Mouse (Mus musculus) midbrain, postnatal 0 days (tissue): Measurements from ENCODE around the gene Stam. TPM values are rescaled to one million over a fixed set of nuclear protein-coding genes. Genes with fewer than 3 reads are reported as not detected.

Experiments
- ATAC-seq: fragments of 200-750 bp; cut with Nextera tagmentation; 2 replicates; pipeline ENCODE4 v1.8.0; 2017; ENCODE audit warnings: moderate number of reproducible peaks, mild to moderate bottlenecking, moderate TSS enrichment, moderate library complexity; ENCODE audit not compliant: low FRiP score
- DNase-seq: peaks from one replicate; pipeline ENCODE4 v3.0.0-alpha.2; 2015; ENCODE audit warnings: low spot score
- H3K27ac ChIP-seq: fragments of 300-500 bp; sonication (generic); 2 replicates; pipeline ENCODE4 v1.5.1; 2014; ENCODE audit warnings: low read depth, mild to moderate bottlenecking, low read length, mixed read lengths
- H3K27me3 ChIP-seq: fragments of 300-500 bp; sonication (generic); 2 replicates; pipeline ENCODE4 v1.6.1; 2014; ENCODE audit warnings: low read length, control low read depth, mixed read lengths; ENCODE audit not compliant: insufficient read depth
- H3K36me3 ChIP-seq: fragments of 300-500 bp; sonication (generic); 2 replicates; pipeline ENCODE4 v1.6.1; 2014; ENCODE audit warnings: low read length, control low read depth, mixed read lengths; ENCODE audit not compliant: insufficient read depth
- H3K4me1 ChIP-seq: fragments of 300-500 bp; sonication (generic); 2 replicates; pipeline ENCODE4 v1.6.1; 2014; ENCODE audit warnings: mild to moderate bottlenecking, control low read depth, antibody characterized with exemption, low read length, mixed read lengths; ENCODE audit not compliant: insufficient read depth
- H3K4me2 ChIP-seq: fragments of 300-500 bp; sonication (generic); 2 replicates; pipeline ENCODE4 v1.6.1; 2014; ENCODE audit warnings: low read depth, mild to moderate bottlenecking, low read length, mixed read lengths; ENCODE audit not compliant: poor library complexity, severe bottlenecking
- H3K4me3 ChIP-seq: fragments of 300-500 bp; sonication (generic); 2 replicates; pipeline ENCODE4 v1.5.1; 2014; ENCODE audit warnings: low read depth, mild to moderate bottlenecking, low read length, moderate library complexity
- H3K9ac ChIP-seq: fragments of 300-500 bp; sonication (generic); replicated peaks from 2 replicates; pipeline ENCODE4 v1.6.1; 2014; ENCODE audit warnings: mild to moderate bottlenecking, low read length, moderate library complexity, mixed read lengths; ENCODE audit not compliant: poor library complexity, severe bottlenecking
- H3K9me3 ChIP-seq: fragments of 300-500 bp; sonication (generic); 2 replicates; pipeline ENCODE4 v1.6.1; 2016; ENCODE audit warnings: low read length, control low read depth
- CTCF ChIP-seq: IDR thresholded peaks from 2 replicates; pipeline ENCODE4 v1.5.1; 2016; ENCODE audit warnings: antibody characterized with exemption, mild to moderate bottlenecking
- WGBS: fragments of 180-500 bp; shearing (Covaris S2); extraction: QIAGEN DNeasy Blood & Tissue Kit; methylation state at CpG from one replicate; pipeline ENCODE4 v1.1.7; 2014; 5-methylcytosine and 5-hydroxymethylcytosine counted together
- polyA plus RNA-seq: library from polyadenylated mRNA; unstranded; fragments of >200 nt; fragmentation: Nextera tagmentation; extraction: Ambion mirVana; gene quantifications from 2 replicates; pipeline ENCODE4 v1.2.1, GENCODE M21; 2015
- total RNA-seq: library from RNA; depleted of rRNA; stranded (reverse); fragments of >200 nt; gene quantifications from 2 replicates; pipeline ENCODE4 v1.2.3, GENCODE M21; 2014

Stam gene
- total and polyA plus RNA-seq, 2 experiments from 2014 or later = 93.8 to 104 TPM

DNA sequence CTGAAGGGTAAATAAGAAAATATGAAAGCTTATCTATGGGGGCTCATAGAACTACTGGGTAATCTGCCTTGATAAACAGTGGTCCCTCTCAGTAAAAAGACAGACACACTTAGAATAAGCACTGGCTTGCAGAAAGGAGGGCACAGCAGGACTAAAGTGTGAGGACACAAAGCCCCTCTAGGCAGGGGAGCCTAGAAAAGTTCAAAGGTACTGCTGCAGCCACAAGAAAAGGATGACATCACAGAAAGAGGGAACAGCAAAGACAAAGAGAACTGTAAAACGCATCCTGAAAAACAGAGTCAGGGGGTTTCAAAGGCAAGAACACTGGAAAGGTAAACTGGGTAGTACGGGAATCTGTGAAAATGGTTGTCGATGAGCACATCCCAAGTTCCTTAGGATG lies 20.3 kb upstream of the Stam start:
- H3K9me3 ChIP-seq = no peaks in the 10 kb centered on the region
- H3K36me3 ChIP-seq = no peaks in the 10 kb centered on the region
- H3K27me3 ChIP-seq = no peaks in the 10 kb centered on the region
- H3K27ac ChIP-seq = no peak overlapping the region
- no peak overlapping the region for H3K4me3 ChIP-seq
- WGBS = 42% methylated on average over 3 of the region's 3 CpGs
- H3K4me2 ChIP-seq = no peak overlapping the region; the same call in 1 of the 2 replicates
- H3K9ac ChIP-seq = no peak overlapping the region
- TF ChIP-seq CTCF = no peak
- ATAC-seq (no peak), DNase-seq (no peak)
- H3K4me1 ChIP-seq = no peaks in the 10 kb centered on the region

DNA sequence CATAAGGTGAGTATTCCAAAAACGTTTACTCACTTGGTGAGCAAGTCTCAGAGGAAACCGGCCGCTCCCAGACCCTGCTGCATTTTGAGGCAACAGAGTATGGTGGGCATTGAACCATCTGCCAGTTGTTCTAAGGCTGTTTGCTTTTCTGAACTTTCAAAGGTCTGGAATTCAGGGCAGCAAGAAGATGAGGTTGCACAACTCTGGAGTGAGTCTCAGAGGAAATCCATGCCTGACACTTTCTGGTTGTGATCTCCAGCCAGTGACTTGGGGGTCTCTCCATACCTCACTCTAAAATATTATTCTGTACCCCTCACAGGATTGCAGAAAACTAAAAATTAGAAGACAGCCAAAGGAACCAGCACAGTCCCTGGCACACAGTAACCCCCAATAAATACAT lies 19.7 kb upstream of the Stam start:
- H3K4me3 ChIP-seq = peak overlapping the region; percentile 75; the same call in 1 of the 2 replicates
- H3K27me3 ChIP-seq = no peaks in the 10 kb centered on the region
- H3K9me3 ChIP-seq = no peaks in the 10 kb centered on the region
- H3K36me3 ChIP-seq = no peaks in the 10 kb centered on the region
- 48% methylated on average over 3 of the region's 3 CpGs for WGBS
- DNase-seq (no peak), ATAC-seq (no peak)
- no peaks in the 10 kb centered on the region for H3K4me1 ChIP-seq
- H3K4me2 ChIP-seq = peak overlapping the region; percentile 75
- H3K27ac ChIP-seq = no peak overlapping the region
- no peak overlapping the region for H3K9ac ChIP-seq
- no peak for TF ChIP-seq CTCF

DNA sequence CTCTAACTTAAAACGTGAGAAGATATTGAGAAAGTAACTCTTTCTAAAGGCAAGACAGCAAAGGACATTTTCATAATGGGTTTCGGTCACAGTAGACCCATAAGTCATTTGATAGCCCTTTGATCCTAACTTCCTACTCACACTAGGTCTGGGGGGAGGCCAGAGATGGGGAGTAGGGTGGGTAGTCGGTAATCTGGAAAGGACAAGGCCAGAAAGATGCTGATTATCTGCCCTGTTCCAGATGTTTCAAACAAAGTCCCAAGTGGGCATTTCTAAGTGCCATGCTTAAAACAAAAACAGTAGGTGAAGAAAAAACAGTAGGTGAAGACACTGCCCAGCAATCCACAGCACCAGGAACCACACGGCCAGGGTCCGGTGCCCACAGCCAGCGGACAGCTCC lies 19.2 kb upstream of the Stam start:
- H3K27me3 ChIP-seq = no peaks in the 10 kb centered on the region
- no peak for TF ChIP-seq CTCF
- peak overlapping the region; percentile 75 for H3K4me3 ChIP-seq
- peak overlapping the region; percentile 91 for H3K27ac ChIP-seq
- ATAC-seq = peak; percentile 36
- H3K4me1 ChIP-seq = no peaks in the 10 kb centered on the region
- no peak for DNase-seq
- 4% methylated on average over 6 of the region's 6 CpGs for WGBS
- peak overlapping the region; percentile 71 for H3K9ac ChIP-seq
- no peaks in the 10 kb centered on the region for H3K9me3 ChIP-seq
- H3K36me3 ChIP-seq = no peaks in the 10 kb centered on the region
- H3K4me2 ChIP-seq = peak overlapping the region; percentile 75

DNA sequence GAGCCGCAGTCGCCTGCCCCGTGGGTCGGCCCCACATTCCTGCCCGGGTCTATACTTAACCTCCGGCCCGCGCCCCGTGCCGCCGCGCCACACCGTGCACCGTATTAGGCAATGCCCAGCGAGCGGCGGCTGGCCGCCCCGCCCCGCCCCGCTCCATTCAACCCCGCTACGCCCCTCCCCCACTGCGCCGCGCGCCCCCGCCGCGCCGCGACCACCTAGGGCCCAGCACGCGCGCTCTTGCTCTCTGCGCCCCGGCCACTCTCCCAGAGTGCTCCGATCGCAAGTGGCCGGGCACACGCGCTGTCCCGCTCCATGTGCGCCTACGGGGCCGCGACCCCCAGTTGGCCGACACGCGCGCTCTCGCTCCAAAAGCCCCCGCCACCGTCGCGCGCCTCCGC lies 18.7 kb upstream of the Stam start:
- H3K27me3 ChIP-seq = no peaks in the 10 kb centered on the region
- H3K9ac ChIP-seq = peak overlapping the region; percentile 71
- H3K27ac ChIP-seq = peak overlapping the region; percentile 91
- peak overlapping the region; percentile 75 for H3K4me3 ChIP-seq
- H3K4me2 ChIP-seq = peak overlapping the region; percentile 75
- ATAC-seq (peak; percentile 89), DNase-seq (no peak)
- H3K9me3 ChIP-seq = no peaks in the 10 kb centered on the region
- no peaks in the 10 kb centered on the region for H3K4me1 ChIP-seq
- WGBS = 1% methylated on average over 27 of the region's 58 CpGs
- TF ChIP-seq CTCF = no peak
- no peaks in the 10 kb centered on the region for H3K36me3 ChIP-seq

DNA sequence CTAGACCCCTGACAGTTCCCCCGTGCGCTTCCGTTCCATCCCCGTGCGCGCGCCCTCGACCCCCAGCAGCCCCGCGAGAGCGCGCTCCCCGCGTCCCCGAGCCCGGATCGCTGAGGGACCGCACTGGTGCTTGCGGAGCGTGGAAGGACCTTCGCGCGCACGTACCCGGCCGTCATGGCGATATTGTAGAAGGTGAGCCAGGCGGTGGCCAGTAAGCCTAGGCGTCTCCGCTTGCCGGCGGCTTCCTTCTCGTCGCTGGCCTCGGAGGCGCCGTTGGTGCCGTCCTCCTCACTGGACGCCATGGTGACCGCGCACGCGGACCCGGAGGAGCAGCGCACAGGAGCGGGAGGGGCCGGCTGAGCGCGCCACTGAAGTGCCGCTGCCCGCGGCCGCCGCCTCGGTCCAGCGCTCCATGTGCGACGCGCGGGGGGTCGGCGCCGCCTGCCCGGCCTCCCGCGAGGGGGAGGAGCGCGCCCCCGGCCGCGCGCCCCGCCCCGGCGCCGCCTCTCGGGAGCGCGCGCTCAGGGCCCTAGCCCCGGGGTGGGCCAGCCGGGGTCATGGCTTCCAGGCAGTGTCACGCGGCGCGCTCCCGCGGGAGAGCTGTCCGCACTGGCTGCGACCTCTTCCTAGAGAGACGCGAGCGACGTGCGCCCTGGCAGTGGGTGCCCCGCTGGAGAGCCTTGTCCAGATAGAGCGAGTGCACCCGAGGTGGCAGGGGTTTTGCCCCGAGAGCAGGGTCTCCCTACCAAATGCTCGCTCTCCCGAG lies 18.1 kb upstream of the Stam start, which contains the start of gene Hacd1:
Hacd1 (minus strand) TSS at position 570 of the 766 bp plus-strand sequence.
- H3K9me3 ChIP-seq = no peaks in the 10 kb centered on the region
- WGBS = under 1% methylated on average over 64 of the region's 101 CpGs
- no peaks in the 10 kb centered on the region for H3K36me3 ChIP-seq
- peak within 1 kb of the TSS; percentile 75 for H3K4me2 ChIP-seq
- peak within 1 kb of the TSS; percentile 71 for H3K9ac ChIP-seq
- peak; percentile 93 for DNase-seq
- peak within 1 kb of the TSS; percentile 91 for H3K27ac ChIP-seq
- no peak for TF ChIP-seq CTCF
- peak within 1 kb of the TSS; percentile 75 for H3K4me3 ChIP-seq
- H3K27me3 ChIP-seq = no peaks in the 10 kb centered on the region
- no peaks in the 10 kb centered on the region for H3K4me1 ChIP-seq
- ATAC-seq = peak; percentile 93
